ENCODE assay signal across 10 mouse cellular contexts in the genomic region with DNA sequence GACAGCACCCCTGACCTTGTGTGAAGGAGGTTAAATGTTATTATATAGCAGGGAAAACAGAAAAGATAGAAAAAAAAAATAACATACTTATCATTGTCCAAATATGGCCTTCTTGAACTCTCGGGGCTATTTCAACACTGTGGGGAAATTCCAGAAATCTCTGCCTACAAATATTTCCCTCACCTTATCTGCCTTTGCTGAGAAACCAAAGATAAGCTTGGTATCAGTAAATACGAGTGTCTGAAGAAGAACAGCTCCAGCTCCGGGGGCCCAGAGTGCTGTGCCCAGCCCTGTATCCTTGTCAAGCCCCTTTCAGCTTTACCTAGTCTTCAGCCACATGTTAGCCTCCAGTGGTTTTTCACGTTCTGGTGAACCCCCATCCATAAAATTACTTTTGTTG.
DNase-seq lines count a peak whose midpoint lies in the region; ATAC-seq and TF ChIP-seq lines count a peak whose summit lies in the region.
"Had no signal": no experiment of that assay in that cellular context is flagged by ENCODE, and none has a peak within 500 bp of the region (broad histone marks: within the 10 kb centered on the region; RNA-seq: fewer than 3 reads in every experiment).

No protein-coding gene starts in this region.

- no peak for TF ChIP-seq CTCF in thymus, adult 2 months (IDR thresholded peaks at IDR 0.05; ENCODE audit: borderline replicate concordance, control insufficient read depth, extremely low read depth, insufficient read depth, low read length, poor library complexity)
- no peak for TF ChIP-seq CTCF in stomach, postnatal 0 days (IDR thresholded peaks at IDR 0.05; ENCODE audit: low read depth)

- TF ChIP-seq POLR2A in thymus, adult 2 months (IDR thresholded peaks at IDR 0.05; ENCODE audit: control insufficient read depth, extremely low read depth, insufficient read depth, low read length, poor library complexity): no peak

- H3K36me3 ChIP-seq in thymus, adult 2 months (ENCODE audit: control insufficient read depth, insufficient read depth, low read length): no peaks in the 10 kb centered on the region
- no peaks in the 10 kb centered on the region for H3K36me3 ChIP-seq in intestine, embryonic 16.5 days (ENCODE audit: control insufficient read depth, insufficient read depth, low read length)
- H3K36me3 ChIP-seq in stomach, postnatal 0 days (ENCODE audit: control insufficient read depth, insufficient read depth, low read length): no peaks in the 10 kb centered on the region
- H3K36me3 ChIP-seq: forebrain, embryonic 12.5 days had no signal

- ATAC-seq in intestine, embryonic 16.5 days: 0 out of 2 replicates have a peak, but pooled peaks have one; percentile 26
- ATAC-seq in stomach, postnatal 0 days (ENCODE audit: low FRiP score, low TSS enrichment): no peak

- WGBS in thymus, adult 2 months: 72% methylated on average over 4 of the region's 4 CpGs
- WGBS in intestine, embryonic 16.5 days: 22% methylated on average over 4 of the region's 4 CpGs
- 21% methylated on average over 4 of the region's 4 CpGs for WGBS in stomach, postnatal 0 days

- H3K4me1 ChIP-seq in thymus, adult 2 months (replicated peaks; ENCODE audit: control insufficient read depth, insufficient read depth, low read length): no peaks in the 10 kb centered on the region
- H3K4me1 ChIP-seq in intestine, embryonic 16.5 days (ENCODE audit: control insufficient read depth, insufficient read depth, low read length): peaks cover 19% of the 10 kb centered on the region
- H3K4me1 ChIP-seq in stomach, postnatal 0 days (replicated peaks; ENCODE audit: control insufficient read depth, insufficient read depth): peaks cover 6% of the 10 kb centered on the region; the same call in 1 of the 2 replicates

- H3K9me3 ChIP-seq in intestine, embryonic 16.5 days (ENCODE audit: control insufficient read depth, low read length): no peaks in the 10 kb centered on the region
- H3K9me3 ChIP-seq in stomach, postnatal 0 days (ENCODE audit: control insufficient read depth, low read length): no peaks in the 10 kb centered on the region
- H3K9me3 ChIP-seq: forebrain, embryonic 12.5 days had no signal

- H3K4me3 ChIP-seq in thymus, adult 2 months (ENCODE audit: control insufficient read depth, insufficient read depth, low read length): no peak overlapping the region
- H3K4me3 ChIP-seq in intestine, embryonic 16.5 days (ENCODE audit: low read length): no peak overlapping the region
- no peak overlapping the region for H3K4me3 ChIP-seq in stomach, postnatal 0 days (ENCODE audit: low read depth, low read length)
- H3K4me3 ChIP-seq: forebrain, embryonic 12.5 days had no signal

- peak; percentile 20 for DNase-seq in kidney, adult 9 months
- DNase-seq in kidney, postnatal 25 days: no peak
- no peak for DNase-seq in thymus, adult 2 months
- DNase-seq in thymus, postnatal 10 days (ENCODE audit: low spot score in 2 of 2): no peak
- no peak for DNase-seq in stomach, postnatal 0 days (ENCODE audit: low spot score)
- no peak for DNase-seq in spleen, postnatal 36 days (ENCODE audit: low spot score in 2 of 2)
- no peak for DNase-seq in gastrocnemius, adult 8-10 months (ENCODE audit: low spot score in 2 of 2)

- H3K27me3 ChIP-seq in thymus, adult 2 months (ENCODE audit: control insufficient read depth, insufficient read depth, low read length): no peaks in the 10 kb centered on the region
- H3K27me3 ChIP-seq in intestine, embryonic 16.5 days (replicated peaks; ENCODE audit: control insufficient read depth, insufficient read depth, low read length): no peaks in the 10 kb centered on the region
- H3K27me3 ChIP-seq in stomach, postnatal 0 days (ENCODE audit: control insufficient read depth, insufficient read depth, low read length): no peaks in the 10 kb centered on the region
- H3K27me3 ChIP-seq: CH12.LX had no signal

- peak overlapping the region; percentile 34; the same call in 1 of the 2 replicates for H3K27ac ChIP-seq in thymus, adult 2 months (ENCODE audit: control insufficient read depth, insufficient read depth, low read length)
- H3K27ac ChIP-seq in intestine, embryonic 16.5 days (ENCODE audit: low read length): 0 out of 2 replicates have a peak overlapping the region, but pooled peaks have one; percentile 8
- H3K27ac ChIP-seq in stomach, postnatal 0 days (replicated peaks): peak overlapping the region; percentile 75
- H3K27ac ChIP-seq: forebrain, embryonic 12.5 days had no signal

- H3K4me2 ChIP-seq in intestine, embryonic 16.5 days (ENCODE audit: low read depth, low read length): no peak overlapping the region
- H3K4me2 ChIP-seq in stomach, postnatal 0 days (replicated peaks; ENCODE audit: low read depth): peak overlapping the region; percentile 57

- no peak overlapping the region for H3K9ac ChIP-seq in intestine, embryonic 16.5 days (ENCODE audit: low read depth, low read length)
- 0 out of 2 replicates have a peak overlapping the region, but pooled peaks have one; percentile 18 for H3K9ac ChIP-seq in stomach, postnatal 0 days (ENCODE audit: low read length)
- H3K9ac ChIP-seq: forebrain, embryonic 12.5 days had no signal

- TF ChIP-seq EP300 in stomach, postnatal 0 days (optimal IDR thresholded peaks at IDR 0.05): no peak

Comparison
In these comparisons a context has a peak if more than half of its experiments do, and no peak if none do; other contexts are left out.
1. H3K27ac ChIP-seq: peak in every context shown above with its lines; median percentile 75 in stomach, postnatal 0 days; 34 in thymus, adult 2 months; 8 in intestine, embryonic 16.5 days.